Mouse (Mus musculus) small intestine, adult 2 months (tissue): ENCODE measurements around the gene Nkap.

Experiments
- CTCF ChIP-seq: fragments of 200-500 bp; IDR thresholded peaks from 2 replicates; pipeline ENCODE4 v1.5.1; 2012; ENCODE audit warnings: low read depth, mild to moderate bottlenecking, control low read depth, inconsistent platforms, low read length, moderate library complexity, mixed read lengths; ENCODE audit not compliant: insufficient replicate concordance, insufficient read length; ENCODE audit errors: extremely low read depth
- POLR2A ChIP-seq: fragments of 200-500 bp; IDR thresholded peaks from 2 replicates; pipeline ENCODE4 v1.6.1; 2012; ENCODE audit warnings: low read depth, mild to moderate bottlenecking, control low read depth, inconsistent platforms, low read length, moderate library complexity

DNA sequence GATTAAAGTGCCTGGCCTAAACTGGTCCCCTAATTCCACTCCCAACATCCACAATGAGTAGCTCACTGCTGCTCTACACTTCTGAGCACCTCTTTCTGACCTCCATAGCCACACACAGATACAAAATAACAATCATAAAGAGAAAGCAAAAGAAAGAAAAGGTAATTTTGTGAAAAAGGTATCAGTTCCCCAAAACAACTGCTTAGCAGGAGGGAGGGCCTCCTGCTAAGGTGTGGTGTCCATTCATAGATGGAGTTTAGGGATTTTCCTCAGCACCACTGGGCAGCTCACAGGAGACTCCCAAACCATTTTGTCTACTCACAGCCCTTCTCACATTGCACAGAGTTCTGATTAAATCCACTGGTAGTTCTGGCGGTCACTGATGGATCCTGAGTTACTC lies 37.8 kb upstream of the Nkap start:
- TF ChIP-seq CTCF (no peak), POLR2A (no peak)
